Mouse (Mus musculus) forebrain, embryonic 11.5 days (tissue): Measurements from ENCODE around the gene Glra1. TPM values are rescaled to one million over a fixed set of nuclear protein-coding genes. Genes with fewer than 3 reads are reported as not detected.
"Not testable (repeated sequence)": the region's sequence is repeated elsewhere in the genome, so short reads cannot be mapped to it uniquely, and the experiment has no call there.

Experiments used
- ATAC-seq: fragments of 200-750 bp; cut with Nextera tagmentation; replicated peaks from 2 replicates; pipeline ENCODE4 v1.8.0; 2017; ENCODE audit warnings: moderate TSS enrichment; ENCODE audit not compliant: low FRiP score
- DNase-seq: peaks from one replicate; pipeline ENCODE4 v3.0.0-alpha.2; 2017; ENCODE audit warnings: low spot score
- H3K27ac ChIP-seq: fragments of 300-500 bp; sonication (generic); 2 replicates; pipeline ENCODE4 v1.5.1; 2014; ENCODE audit warnings: low read depth, low read length
- H3K27me3 ChIP-seq: fragments of 300-500 bp; sonication (generic); 2 replicates; pipeline ENCODE4 v1.6.1; 2014; ENCODE audit warnings: mild to moderate bottlenecking, low read length, mixed read lengths; ENCODE audit not compliant: control insufficient read depth, insufficient read depth
- H3K36me3 ChIP-seq: fragments of 300-500 bp; sonication (generic); 2 replicates; pipeline ENCODE4 v1.6.1; 2014; ENCODE audit warnings: mild to moderate bottlenecking, low read length, moderate library complexity, mixed read lengths; ENCODE audit not compliant: control insufficient read depth, insufficient read depth
- H3K4me1 ChIP-seq: fragments of 300-500 bp; sonication (generic); replicated peaks from 2 replicates; pipeline ENCODE4 v1.6.1; 2014; ENCODE audit warnings: low read length, mixed read lengths; ENCODE audit not compliant: control insufficient read depth, insufficient read depth
- H3K4me2 ChIP-seq: fragments of 300-500 bp; sonication (generic); 2 replicates; pipeline ENCODE4 v1.6.1; 2014; ENCODE audit warnings: low read depth, mild to moderate bottlenecking, low read length, moderate library complexity, mixed read lengths; ENCODE audit not compliant: severe bottlenecking
- H3K4me3 ChIP-seq: fragments of 300-500 bp; sonication (generic); 2 replicates; pipeline ENCODE4 v1.5.1; 2014; ENCODE audit warnings: low read depth, low read length
- H3K9ac ChIP-seq: fragments of 300-500 bp; sonication (generic); 2 replicates; pipeline ENCODE4 v1.6.1; 2014; ENCODE audit warnings: low read length
- H3K9me3 ChIP-seq: fragments of 300-500 bp; sonication (generic); 2 replicates; pipeline ENCODE4 v1.6.1; 2016; ENCODE audit warnings: low read length, mixed read lengths; ENCODE audit not compliant: control insufficient read depth
- WGBS: fragments of 180-500 bp; shearing (Covaris S2); extraction: QIAGEN DNeasy Blood & Tissue Kit; methylation state at CpG from one replicate; pipeline ENCODE4 v1.1.7; 2014; 5-methylcytosine and 5-hydroxymethylcytosine counted together
- polyA plus RNA-seq: library from polyadenylated mRNA; unstranded; fragments of >200 nt; fragmentation: Nextera tagmentation; extraction: Ambion mirVana; gene quantifications from 2 replicates; pipeline ENCODE4 v1.2.1, GENCODE M21; 2014

The Glra1 gene
- polyA plus RNA-seq = not detected in 2 replicates

DNA sequence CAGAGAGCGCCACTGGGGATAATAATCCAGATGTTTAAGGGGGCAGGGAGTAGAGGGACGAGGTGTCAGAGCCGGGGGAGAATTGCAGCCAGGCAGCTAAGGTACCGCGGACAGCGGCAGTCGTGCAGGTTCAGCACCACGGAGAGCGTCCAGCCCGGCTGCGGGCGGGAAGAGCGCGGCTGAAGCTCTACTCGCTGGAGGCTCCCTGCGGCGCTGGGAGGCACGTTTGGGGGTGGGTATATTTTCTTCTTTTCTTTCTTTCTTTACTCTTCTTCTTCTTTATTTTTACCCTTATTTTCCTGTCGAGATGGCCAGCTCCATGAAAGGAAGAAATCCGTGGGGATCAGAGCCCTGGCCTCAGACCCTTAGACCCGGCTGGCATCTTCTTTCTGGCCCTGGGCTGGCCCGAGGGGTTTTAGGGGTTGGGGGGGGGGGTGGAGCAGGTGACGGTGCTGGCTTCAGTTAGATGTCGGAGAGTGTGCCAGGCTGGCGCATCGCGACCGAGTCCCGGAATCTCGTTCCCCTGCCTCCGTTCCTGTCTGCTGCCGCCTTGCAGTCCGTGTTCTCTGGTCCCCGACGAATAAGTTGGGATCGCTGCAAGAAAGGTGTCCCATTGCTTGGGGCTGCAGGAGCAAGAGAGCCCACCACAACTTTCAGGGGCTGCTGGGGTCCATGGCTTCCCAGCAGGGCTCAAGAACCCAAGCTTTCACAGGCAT, at the start of gene Glra1:
Gene Glra1, minus strand, starts transcription at position 391 of the 716 bp plus-strand sequence.
- peaks cover 50% of the 10 kb centered on the region for H3K27me3 ChIP-seq
- H3K36me3 ChIP-seq = no peaks in the 10 kb centered on the region
- H3K4me1 ChIP-seq = no peaks in the 10 kb centered on the region; the same call in 1 of the 2 replicates
- ATAC-seq (peak; percentile 61; the same call in 1 of the 2 replicates), DNase-seq (peak; percentile 91)
- WGBS = 1% methylated on average over 36 of the region's 36 CpGs
- no peak within 1 kb of the TSS for H3K27ac ChIP-seq
- H3K9me3 ChIP-seq = no peaks in the 10 kb centered on the region
- H3K9ac ChIP-seq = no peak within 1 kb of the TSS
- peak within 1 kb of the TSS; percentile 24 for H3K4me3 ChIP-seq
- peak within 1 kb of the TSS; percentile 43 for H3K4me2 ChIP-seq

DNA sequence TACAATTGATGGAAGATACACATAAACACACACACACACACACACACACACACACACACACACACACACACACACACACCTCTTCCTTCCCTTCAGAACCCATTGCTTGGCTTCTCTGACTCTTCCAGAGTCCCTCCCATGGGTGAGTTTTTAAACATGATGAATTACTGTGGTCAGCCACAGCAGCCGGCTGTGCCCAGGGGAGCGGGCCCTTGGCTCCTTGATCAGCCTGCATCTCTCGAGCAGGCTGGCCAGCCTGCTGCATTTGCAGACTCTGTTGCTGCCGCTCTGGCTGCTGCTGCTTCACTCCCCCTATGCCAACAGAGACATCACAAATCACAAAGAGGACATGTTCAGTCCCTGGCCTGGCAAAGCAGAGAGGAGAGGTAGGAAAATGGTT, 29.0 kb upstream of the Glra1 start:
- no peaks in the 10 kb centered on the region for H3K36me3 ChIP-seq
- ATAC-seq = no peak
- 70% methylated on average over 4 of the region's 4 CpGs for WGBS
- no peak overlapping the region for H3K9ac ChIP-seq
- no peak overlapping the region for H3K4me2 ChIP-seq
- no peak overlapping the region for H3K27ac ChIP-seq
- H3K4me1 ChIP-seq = no peaks in the 10 kb centered on the region
- DNase-seq = no peak
- no peak overlapping the region for H3K4me3 ChIP-seq
- no peaks in the 10 kb centered on the region for H3K9me3 ChIP-seq
- no peaks in the 10 kb centered on the region for H3K27me3 ChIP-seq

DNA sequence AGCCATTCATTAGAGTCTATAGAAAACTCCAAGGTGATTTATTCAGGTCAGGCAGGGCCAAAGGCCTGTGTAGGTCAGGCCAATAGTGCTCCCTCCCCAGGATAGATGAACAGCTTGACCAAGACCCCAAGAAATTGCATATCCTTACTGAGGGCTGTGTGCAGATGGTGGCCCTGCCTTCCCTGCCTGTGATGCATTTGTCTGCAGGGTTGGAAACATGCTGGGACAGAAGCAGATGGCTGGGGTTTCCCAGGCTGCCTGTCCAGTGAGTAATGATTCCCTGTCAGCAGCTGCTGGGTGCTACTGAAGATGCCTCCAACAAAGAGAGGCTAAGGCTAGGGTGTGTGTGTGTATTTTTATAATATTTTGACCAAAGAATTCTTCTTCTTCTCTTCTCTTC, 25.9 kb upstream of the Glra1 start:
- H3K9ac ChIP-seq = no peak overlapping the region
- no peaks in the 10 kb centered on the region for H3K36me3 ChIP-seq
- H3K4me1 ChIP-seq = no peaks in the 10 kb centered on the region
- no peak overlapping the region for H3K4me2 ChIP-seq
- ATAC-seq (no peak), DNase-seq (no peak)
- no peaks in the 10 kb centered on the region for H3K27me3 ChIP-seq
- H3K9me3 ChIP-seq = no peaks in the 10 kb centered on the region
- no peak overlapping the region for H3K27ac ChIP-seq
- no peak overlapping the region for H3K4me3 ChIP-seq

DNA sequence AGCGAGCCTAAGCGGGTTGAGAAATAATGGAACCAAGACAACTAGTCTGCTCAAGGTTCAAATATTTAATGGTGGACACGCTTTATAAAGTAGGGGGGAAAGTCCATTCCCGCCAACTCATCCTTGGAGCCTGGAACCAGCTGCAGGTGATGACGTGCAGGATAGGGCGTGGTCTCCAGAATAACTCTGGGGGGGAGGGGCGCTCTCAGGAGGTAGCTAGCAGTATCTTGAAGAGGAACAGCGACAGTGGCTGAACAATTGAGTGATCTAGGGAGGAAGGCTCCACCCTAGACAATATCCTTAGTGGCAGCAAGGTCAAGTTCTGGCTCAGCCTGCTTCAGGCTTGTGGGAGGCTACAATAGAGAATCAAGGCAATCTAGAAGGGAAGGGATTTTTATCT, 6.6 kb upstream of the Glra1 start:
- not testable (repeated sequence) for H3K4me3 ChIP-seq, H3K27ac ChIP-seq, H3K9me3 ChIP-seq, H3K4me1 ChIP-seq, H3K9ac ChIP-seq, ATAC-seq, H3K27me3 ChIP-seq, H3K4me2 ChIP-seq, H3K36me3 ChIP-seq, DNase-seq
- WGBS = 73% methylated on average over 8 of the region's 8 CpGs

GRCm38 (mm10) chr11:55608524-55608920, 524 bp upstream of the Glra1 start:
- Histone ChIP-seq H3K9me3 (no peaks in the 10 kb centered on the region), H3K4me2 (peak overlapping the region; percentile 43), H3K4me1 (no peaks in the 10 kb centered on the region; the same call in 1 of the 2 replicates), H3K27me3 (peaks cover 46% of the 10 kb centered on the region), H3K27ac (no peak overlapping the region), H3K9ac (no peak overlapping the region), H3K4me3 (peak overlapping the region; percentile 24; the same call in 1 of the 2 replicates), H3K36me3 (no peaks in the 10 kb centered on the region)
- no peak for ATAC-seq
- no peak for DNase-seq
- 3% methylated on average over 12 of the region's 12 CpGs for WGBS

GRCm38 (mm10) chr11:55607066-55607807, 761 bp downstream of the Glra1 start:
- no peaks in the 10 kb centered on the region; the same call in 1 of the 2 replicates for H3K4me1 ChIP-seq
- no peak overlapping the region for H3K27ac ChIP-seq
- H3K9me3 ChIP-seq = no peaks in the 10 kb centered on the region
- H3K9ac ChIP-seq = no peak overlapping the region
- 4% methylated on average over 26 of the region's 26 CpGs for WGBS
- H3K4me2 ChIP-seq = peak overlapping the region; percentile 43
- ATAC-seq (peak; percentile 33; the same call in 1 of the 2 replicates), DNase-seq (peak; percentile 62)
- H3K27me3 ChIP-seq = peaks cover 50% of the 10 kb centered on the region
- H3K4me3 ChIP-seq = peak overlapping the region; percentile 24
- no peaks in the 10 kb centered on the region for H3K36me3 ChIP-seq

DNA sequence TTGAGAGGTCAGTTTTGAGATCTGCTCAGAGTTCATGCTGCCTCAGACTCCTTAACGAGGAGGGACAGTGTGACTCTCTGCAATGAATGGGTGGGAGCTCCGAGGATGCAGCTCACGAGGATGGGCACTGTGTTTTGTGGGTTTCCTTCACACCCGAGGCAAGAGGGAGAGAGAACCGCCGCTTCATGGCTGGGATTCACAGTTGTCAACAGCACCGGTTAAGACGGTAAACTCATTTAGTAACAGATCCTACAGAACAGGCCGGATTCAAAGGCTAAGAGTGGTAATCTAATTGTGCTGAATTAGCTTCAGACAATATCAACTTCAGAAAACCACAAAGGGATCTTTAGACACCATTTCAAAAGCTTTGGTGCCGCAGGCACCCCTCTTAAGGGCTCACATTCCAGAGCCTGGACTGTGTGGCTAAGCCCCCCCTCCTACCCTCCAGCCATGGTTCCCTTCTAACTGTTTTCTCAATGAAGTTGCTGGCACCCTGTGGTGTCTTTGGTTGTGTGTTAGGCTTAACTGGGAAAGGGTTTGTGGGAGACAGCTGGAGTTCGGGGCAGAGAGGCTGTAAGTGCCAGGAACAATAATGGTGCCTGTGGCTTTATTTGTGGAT, 6.4 kb downstream of the Glra1 start:
- WGBS = 0% methylated on average over 11 of the region's 11 CpGs
- H3K4me3 ChIP-seq = no peak overlapping the region
- peaks cover 2% of the 10 kb centered on the region; the same call in 1 of the 2 replicates for H3K4me1 ChIP-seq
- H3K9ac ChIP-seq = no peak overlapping the region
- H3K27me3 ChIP-seq = peaks cover 40% of the 10 kb centered on the region
- no peaks in the 10 kb centered on the region for H3K36me3 ChIP-seq
- ATAC-seq (peak; percentile 82), DNase-seq (peak; percentile 66)
- H3K9me3 ChIP-seq = no peaks in the 10 kb centered on the region
- no peak overlapping the region for H3K27ac ChIP-seq
- H3K4me2 ChIP-seq = peak overlapping the region; percentile 15; the same call in 1 of the 2 replicates

- H3K27me3 ChIP-seq = peaks cover 14% of the 10 kb centered on the region
- no peaks in the 10 kb centered on the region for H3K9me3 ChIP-seq
- no peak overlapping the region for H3K9ac ChIP-seq
- H3K4me3 ChIP-seq = no peak overlapping the region
- no peaks in the 10 kb centered on the region for H3K36me3 ChIP-seq
- no peaks in the 10 kb centered on the region for H3K4me1 ChIP-seq
- ATAC-seq (no peak), DNase-seq (no peak)
- no peak overlapping the region for H3K27ac ChIP-seq
- 94% methylated on average over 1 of the region's 1 CpGs for WGBS
- no peak overlapping the region for H3K4me2 ChIP-seq
Measured at GRCm38 (mm10) chr11:55595726-55596125, 12.3 kb downstream of the Glra1 start.
